Mouse (Mus musculus): ENCODE data around the gene Jade1. TPM values are rescaled to one million over a fixed set of nuclear protein-coding genes. Genes with fewer than 3 reads are reported as not detected.

Jade1 gene
- polyA plus RNA-seq, 1 experiment from 2014 or later, result 12.2 TPM

DNA sequence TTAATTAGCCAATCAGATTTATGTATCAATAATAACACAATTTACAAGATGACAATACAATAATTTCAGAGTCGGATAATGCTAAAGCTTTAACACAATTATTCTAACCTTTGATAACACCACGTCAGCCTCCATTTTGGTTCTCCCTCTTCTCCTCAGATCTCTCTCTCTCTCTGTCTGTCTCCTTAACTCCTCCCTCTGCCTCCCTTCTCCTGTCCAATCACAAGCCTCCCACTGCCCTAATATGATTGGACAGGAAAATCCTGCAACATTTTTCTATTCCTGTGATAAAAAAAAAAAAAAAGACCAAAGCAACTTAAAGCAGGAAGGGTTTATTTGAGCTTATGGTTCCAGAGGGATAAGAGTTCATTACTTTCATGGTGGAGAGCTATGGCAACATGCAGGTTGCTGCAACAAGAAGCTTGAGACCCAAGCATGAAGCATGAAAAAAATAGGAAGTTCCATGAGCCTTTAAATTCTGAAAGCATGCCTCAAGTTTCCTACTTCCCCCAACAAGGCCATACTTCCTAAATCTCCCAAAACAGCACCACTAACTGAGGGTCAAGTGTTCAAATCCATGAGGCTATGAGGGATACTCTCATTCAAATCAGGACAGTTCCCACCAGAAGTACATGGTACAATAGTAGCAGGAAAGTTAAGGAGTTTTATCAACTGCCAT is 27.1 kb upstream of the Jade1 start:
- no peak for DNase-seq (ENCODE audit: low spot score)
- no peaks in the 10 kb centered on the region for H3K27me3 ChIP-seq (ENCODE audit: insufficient read depth, poor library complexity, severe bottlenecking)
- no peak overlapping the region for H3K4me3 ChIP-seq
- H3K9me3 ChIP-seq, result no peaks in the 10 kb centered on the region
- WGBS, result 89% methylated on average over 2 of the region's 2 CpGs
- no peak overlapping the region for H3K27ac ChIP-seq
- H3K36me3 ChIP-seq, result no peaks in the 10 kb centered on the region
- peaks cover 12% of the 10 kb centered on the region; the same call in 1 of the 2 replicates for H3K4me1 ChIP-seq (replicated peaks)

DNA sequence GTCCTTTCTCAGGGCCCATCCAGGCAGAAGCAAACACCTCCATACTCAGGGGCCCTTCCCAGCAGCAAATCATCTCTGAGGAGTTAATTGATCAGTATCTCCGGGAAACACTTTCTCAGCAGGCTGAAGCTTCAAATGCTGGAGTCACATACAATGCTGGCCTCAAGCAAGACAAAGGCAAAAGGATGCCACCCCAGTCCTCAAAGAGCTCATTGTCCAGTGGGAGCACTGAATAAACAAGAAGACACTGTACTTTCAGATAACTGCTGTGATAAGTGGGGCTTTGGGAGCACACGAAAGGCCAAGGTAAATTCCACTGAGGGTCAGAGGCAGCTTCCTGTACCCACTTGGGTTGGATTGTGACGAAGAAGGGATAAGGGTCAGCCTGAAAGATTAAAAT is 25.4 kb upstream of the Jade1 start:
- 55% methylated on average over 3 of the region's 3 CpGs for WGBS

DNA sequence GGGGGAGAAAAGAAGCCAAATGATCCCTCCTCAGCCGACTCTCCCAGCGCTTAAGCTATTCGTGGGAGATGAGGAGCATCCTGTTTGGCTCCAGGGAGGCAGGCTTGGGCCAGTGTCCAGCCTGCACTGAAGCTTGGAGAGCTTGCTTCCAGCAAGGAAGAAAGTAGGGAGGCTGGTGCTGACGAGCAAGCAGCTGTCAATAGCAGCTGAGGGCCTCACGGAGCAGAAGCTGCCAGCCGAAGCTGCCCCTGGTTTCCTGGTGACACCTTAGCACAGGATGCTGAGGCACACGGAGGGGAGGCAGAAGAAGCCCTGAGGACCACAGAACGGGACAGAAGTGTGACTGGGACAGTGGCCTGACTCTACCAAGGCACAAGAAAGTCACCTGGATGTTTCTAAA is 24.0 kb upstream of the Jade1 start:
- Histone ChIP-seq H3K4me3 (no peak overlapping the region), H3K9me3 (no peaks in the 10 kb centered on the region), H3K27ac (no peak overlapping the region), H3K36me3 (no peaks in the 10 kb centered on the region), H3K27me3 (ENCODE audit: insufficient read depth, poor library complexity, severe bottlenecking) (no peaks in the 10 kb centered on the region), H3K4me1 (replicated peaks) (peaks cover 16% of the 10 kb centered on the region; the same call in 1 of the 2 replicates)
- no peak for DNase-seq (ENCODE audit: low spot score)
- WGBS, result 48% methylated on average over 8 of the region's 8 CpGs

More for the DNA sequence above, 25.4 kb upstream of the Jade1 start:
- H3K36me3 ChIP-seq, result no peaks in the 10 kb centered on the region
- H3K4me1 ChIP-seq (replicated peaks), result peaks cover 16% of the 10 kb centered on the region; the same call in 1 of the 2 replicates
- H3K4me3 ChIP-seq, result no peak overlapping the region
- no peak overlapping the region for H3K27ac ChIP-seq
- H3K27me3 ChIP-seq (ENCODE audit: insufficient read depth, poor library complexity, severe bottlenecking), result no peaks in the 10 kb centered on the region
- H3K9me3 ChIP-seq, result no peaks in the 10 kb centered on the region
- DNase-seq (ENCODE audit: low spot score), result no peak

DNA sequence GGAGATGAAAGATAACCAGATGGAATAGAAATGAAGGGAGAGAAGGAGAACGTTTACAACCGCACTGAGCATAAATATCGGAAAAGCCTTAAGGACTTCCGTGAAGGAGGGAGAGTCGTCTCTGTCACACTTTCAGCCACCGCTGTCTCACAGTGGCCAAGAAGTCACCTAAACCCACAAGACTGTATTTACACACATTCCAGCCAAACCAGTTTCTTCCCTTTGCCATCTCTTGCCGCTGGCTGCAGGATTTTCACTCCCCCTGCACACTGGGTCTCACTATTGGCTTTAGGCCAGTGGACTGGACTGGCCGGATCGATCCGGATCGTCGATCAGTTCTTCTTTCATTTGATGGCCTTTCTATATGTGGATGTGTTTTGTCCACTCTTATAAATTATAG is 23.4 kb upstream of the Jade1 start:
- Histone ChIP-seq H3K27ac (no peak overlapping the region), H3K4me1 (replicated peaks) (peaks cover 16% of the 10 kb centered on the region; the same call in 1 of the 2 replicates), H3K27me3 (ENCODE audit: insufficient read depth, poor library complexity, severe bottlenecking) (no peaks in the 10 kb centered on the region), H3K4me3 (no peak overlapping the region), H3K9me3 (no peaks in the 10 kb centered on the region), H3K36me3 (no peaks in the 10 kb centered on the region)
- WGBS, result 90% methylated on average over 12 of the region's 12 CpGs
- no peak for DNase-seq (ENCODE audit: low spot score)

DNA sequence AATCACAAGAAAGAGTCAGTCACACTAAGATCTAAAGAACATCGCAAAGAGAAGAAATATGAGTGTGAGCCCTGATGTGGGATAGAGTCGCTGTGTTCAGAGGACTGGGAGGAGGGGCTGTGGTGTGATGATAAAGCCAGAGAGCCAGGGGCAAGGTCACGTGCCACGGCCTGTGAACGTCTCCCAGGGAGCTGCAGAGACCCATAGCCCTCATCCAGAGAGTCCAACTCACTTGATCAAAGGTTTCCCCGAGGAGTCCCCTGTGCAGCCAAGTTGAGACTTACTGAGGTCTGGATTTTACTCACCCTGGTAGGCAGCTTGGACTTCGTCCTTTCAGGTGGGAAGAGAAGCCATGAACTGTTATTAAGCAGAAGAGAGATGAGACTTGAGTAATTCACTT is 21.9 kb upstream of the Jade1 start:
- Histone ChIP-seq H3K27me3 (ENCODE audit: insufficient read depth, poor library complexity, severe bottlenecking) (no peaks in the 10 kb centered on the region), H3K27ac (no peak overlapping the region), H3K4me1 (replicated peaks) (peaks cover 16% of the 10 kb centered on the region; the same call in 1 of the 2 replicates), H3K9me3 (no peaks in the 10 kb centered on the region), H3K4me3 (no peak overlapping the region), H3K36me3 (no peaks in the 10 kb centered on the region)
- DNase-seq (ENCODE audit: low spot score), result no peak
- WGBS, result 62% methylated on average over 7 of the region's 7 CpGs

DNA sequence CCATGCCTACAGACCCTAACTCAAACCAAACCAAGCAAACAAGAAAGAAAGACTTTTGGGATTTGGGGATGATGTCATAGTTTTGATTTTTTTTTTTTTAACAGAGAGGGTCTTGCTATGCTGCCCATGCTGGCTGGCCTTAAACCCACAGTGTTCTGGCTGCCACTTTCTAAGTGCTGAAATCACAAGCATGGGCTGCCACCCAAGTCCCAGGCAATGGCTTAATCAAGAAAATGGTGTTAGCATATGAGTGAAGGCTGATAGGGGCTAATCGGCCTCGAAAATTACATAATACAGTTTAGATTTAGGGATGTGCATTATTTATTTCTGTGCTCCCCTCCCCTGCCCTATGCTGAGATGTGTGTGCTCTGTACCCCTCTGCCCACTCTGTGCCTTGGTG is 17.6 kb upstream of the Jade1 start:
- no peaks in the 10 kb centered on the region for H3K36me3 ChIP-seq
- no peak overlapping the region for H3K27ac ChIP-seq
- no peak overlapping the region for H3K4me3 ChIP-seq
- no peaks in the 10 kb centered on the region for H3K27me3 ChIP-seq (ENCODE audit: insufficient read depth, poor library complexity, severe bottlenecking)
- DNase-seq (ENCODE audit: low spot score), result no peak
- H3K4me1 ChIP-seq (replicated peaks), result peaks cover 7% of the 10 kb centered on the region; the same call in 1 of the 2 replicates
- WGBS, result 97% methylated on average over 2 of the region's 2 CpGs
- H3K9me3 ChIP-seq, result no peaks in the 10 kb centered on the region

DNA sequence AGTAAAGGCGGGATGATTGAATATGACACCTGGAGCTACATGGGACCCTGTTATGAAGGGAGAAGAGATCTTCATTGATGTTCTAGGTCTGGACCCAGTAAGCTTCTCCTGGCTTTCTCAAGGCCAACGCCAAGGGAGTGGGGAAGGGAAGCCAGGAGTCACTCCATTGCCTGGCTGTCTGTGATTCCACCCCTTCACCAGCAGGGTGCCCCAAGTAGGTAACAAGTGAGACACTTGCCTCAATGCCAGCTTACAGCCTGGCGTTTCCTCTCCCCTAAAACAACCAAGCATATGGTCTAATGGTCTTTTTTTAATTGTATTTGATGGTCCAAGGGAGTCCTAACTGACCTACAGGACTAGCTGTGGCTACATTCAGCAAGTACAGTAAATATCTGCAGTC is 14.2 kb upstream of the Jade1 start:
- 79% methylated on average over 3 of the region's 3 CpGs for WGBS
- no peak overlapping the region for H3K4me3 ChIP-seq
- H3K27ac ChIP-seq, result no peak overlapping the region
- no peaks in the 10 kb centered on the region for H3K27me3 ChIP-seq (ENCODE audit: insufficient read depth, poor library complexity, severe bottlenecking)
- no peaks in the 10 kb centered on the region for H3K36me3 ChIP-seq
- H3K9me3 ChIP-seq, result no peaks in the 10 kb centered on the region
- DNase-seq (ENCODE audit: low spot score), result no peak
- H3K4me1 ChIP-seq (replicated peaks), result no peaks in the 10 kb centered on the region

DNA sequence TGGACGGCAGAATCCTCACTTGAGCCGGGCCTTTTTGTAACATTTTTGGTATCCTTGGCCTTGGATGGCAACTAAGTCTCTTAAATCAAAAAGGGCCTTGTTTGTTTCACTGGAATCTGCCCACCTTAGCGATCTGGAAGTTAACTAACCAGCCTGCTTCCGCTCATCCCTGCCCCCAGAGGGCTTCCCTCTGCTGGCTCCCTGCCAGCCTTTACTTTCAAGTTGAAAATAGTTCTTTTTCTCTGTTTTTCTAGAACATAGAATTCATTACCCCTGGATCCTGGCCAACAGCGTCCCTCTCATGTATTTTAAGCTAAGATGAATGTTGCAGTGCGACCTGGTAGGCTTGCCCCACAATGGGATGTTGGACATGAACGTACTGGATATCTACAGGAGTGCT is 11.1 kb upstream of the Jade1 start:
- no peak overlapping the region for H3K27ac ChIP-seq
- no peaks in the 10 kb centered on the region for H3K27me3 ChIP-seq (ENCODE audit: insufficient read depth, poor library complexity, severe bottlenecking)
- no peaks in the 10 kb centered on the region for H3K36me3 ChIP-seq
- DNase-seq (ENCODE audit: low spot score), result no peak
- no peaks in the 10 kb centered on the region for H3K4me1 ChIP-seq (replicated peaks)
- no peak overlapping the region for H3K4me3 ChIP-seq
- no peaks in the 10 kb centered on the region for H3K9me3 ChIP-seq
- WGBS, result 75% methylated on average over 7 of the region's 7 CpGs

DNA sequence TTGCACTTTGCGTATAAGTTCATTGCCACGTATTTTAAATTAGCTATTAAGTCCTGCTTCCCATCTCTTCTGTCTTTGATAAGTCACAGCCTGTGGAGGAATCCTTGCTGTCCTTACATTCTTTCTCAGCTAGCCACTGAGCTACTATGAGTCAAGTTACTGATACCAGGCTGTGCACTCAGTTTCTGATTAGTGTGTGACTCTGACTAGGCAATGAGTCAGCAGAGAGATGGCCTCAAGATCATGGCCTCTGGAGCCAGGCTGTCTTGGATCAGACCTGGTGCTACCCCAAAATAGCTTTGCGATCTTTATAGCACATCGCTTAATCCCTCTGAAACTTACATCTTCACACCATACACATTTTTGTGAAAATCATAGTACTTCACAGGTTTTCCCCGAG is 8.2 kb upstream of the Jade1 start:
- H3K4me3 ChIP-seq, result no peak overlapping the region
- H3K27me3 ChIP-seq (ENCODE audit: insufficient read depth, poor library complexity, severe bottlenecking), result no peaks in the 10 kb centered on the region
- no peaks in the 10 kb centered on the region for H3K36me3 ChIP-seq
- DNase-seq (ENCODE audit: low spot score), result no peak
- 92% methylated on average over 5 of the region's 5 CpGs for WGBS
- no peaks in the 10 kb centered on the region for H3K9me3 ChIP-seq
- no peaks in the 10 kb centered on the region for H3K4me1 ChIP-seq (replicated peaks)
- H3K27ac ChIP-seq, result no peak overlapping the region

DNA sequence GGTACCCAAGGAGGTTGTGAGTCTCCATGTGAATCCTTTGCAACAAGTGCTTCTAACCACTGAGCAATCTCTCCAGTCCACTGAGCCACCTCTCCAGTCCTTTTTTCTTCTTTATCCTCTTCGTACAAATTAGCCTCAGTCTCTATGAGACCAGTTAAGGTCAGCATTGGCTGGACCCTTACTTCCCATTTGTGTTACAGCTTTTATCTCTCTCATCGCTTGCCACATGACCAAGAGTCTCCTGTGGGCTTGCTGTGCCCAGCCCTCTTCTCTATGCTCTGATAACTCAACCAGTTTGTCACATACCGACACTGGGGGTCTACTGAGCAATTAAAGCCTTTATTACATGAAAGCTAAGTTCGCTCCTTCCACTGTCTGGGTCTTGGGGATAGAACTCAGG is 7.3 kb upstream of the Jade1 start:
- no peak overlapping the region for H3K27ac ChIP-seq
- DNase-seq (ENCODE audit: low spot score), result no peak
- H3K4me3 ChIP-seq, result no peak overlapping the region
- no peaks in the 10 kb centered on the region for H3K4me1 ChIP-seq (replicated peaks)
- WGBS, result 80% methylated on average over 4 of the region's 4 CpGs
- H3K27me3 ChIP-seq (ENCODE audit: insufficient read depth, poor library complexity, severe bottlenecking), result no peaks in the 10 kb centered on the region
- no peaks in the 10 kb centered on the region for H3K36me3 ChIP-seq
- H3K9me3 ChIP-seq, result no peaks in the 10 kb centered on the region

DNA sequence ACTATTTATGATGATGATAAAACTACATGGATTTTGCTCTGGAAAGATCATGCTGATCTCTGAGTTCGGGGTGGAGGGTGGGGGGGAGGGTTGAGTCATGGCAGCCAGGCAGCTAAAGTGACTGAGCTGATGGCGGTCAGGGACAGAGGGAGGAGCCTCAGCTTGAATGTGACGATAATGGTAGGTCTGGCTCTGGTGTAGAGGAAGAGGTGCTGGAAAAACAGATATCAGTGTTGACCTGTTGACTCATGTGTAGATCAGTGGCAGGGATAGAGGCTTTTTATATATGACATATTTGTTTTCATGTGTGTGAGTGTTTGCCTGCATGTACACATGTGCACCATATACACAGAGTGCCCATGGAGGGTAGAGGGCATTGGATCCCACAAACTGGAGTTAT is 3.9 kb upstream of the Jade1 start:
- Histone ChIP-seq H3K36me3 (no peaks in the 10 kb centered on the region), H3K27ac (no peak overlapping the region), H3K27me3 (ENCODE audit: insufficient read depth, poor library complexity, severe bottlenecking) (no peaks in the 10 kb centered on the region), H3K9me3 (peaks cover 8% of the 10 kb centered on the region; the same call in 1 of the 2 replicates), H3K4me1 (replicated peaks) (no peaks in the 10 kb centered on the region), H3K4me3 (no peak overlapping the region)
- 53% methylated on average over 3 of the region's 3 CpGs for WGBS
- DNase-seq (ENCODE audit: low spot score), result no peak

DNA sequence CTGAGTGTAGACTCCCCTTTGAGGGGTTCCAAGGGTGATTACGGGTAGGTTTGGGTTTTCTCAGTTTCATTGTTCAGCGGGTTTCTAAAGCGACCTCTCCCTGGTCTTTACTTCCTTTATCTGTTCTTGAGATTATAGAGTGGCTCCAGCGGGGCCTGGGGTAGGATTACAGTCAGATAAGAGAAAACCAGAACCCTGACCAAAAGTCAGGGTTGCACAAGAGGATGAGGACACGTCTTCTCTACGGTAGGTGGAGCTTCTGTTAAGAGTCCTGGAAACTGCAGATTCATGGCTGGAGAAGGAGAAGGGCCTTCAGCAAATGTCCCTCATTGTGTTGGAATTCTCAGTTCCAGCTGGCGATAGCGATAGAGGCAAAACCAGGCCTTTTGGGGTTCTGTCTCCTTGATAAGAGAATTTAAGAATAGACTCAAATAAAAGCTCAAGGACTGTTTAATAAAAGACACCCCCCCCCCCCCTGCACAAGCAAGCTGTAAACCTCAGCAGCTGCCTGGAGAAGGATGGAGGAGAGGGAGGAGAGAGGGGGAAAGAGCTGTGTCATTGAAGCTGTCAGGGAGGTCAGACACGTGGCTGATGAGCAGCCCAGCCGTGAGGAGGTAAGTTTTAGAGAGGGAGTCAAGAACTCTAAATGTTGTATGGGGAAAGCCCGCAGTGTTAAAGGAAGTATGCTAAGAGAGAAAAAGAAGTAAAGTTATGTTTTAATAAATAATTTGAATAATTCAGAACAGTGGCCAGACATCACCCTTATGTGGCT is 2.6 kb upstream of the Jade1 start:
- peaks cover 8% of the 10 kb centered on the region; the same call in 1 of the 2 replicates for H3K9me3 ChIP-seq
- H3K4me1 ChIP-seq (replicated peaks), result no peaks in the 10 kb centered on the region
- H3K27ac ChIP-seq, result no peak overlapping the region
- no peaks in the 10 kb centered on the region for H3K27me3 ChIP-seq (ENCODE audit: insufficient read depth, poor library complexity, severe bottlenecking)
- no peaks in the 10 kb centered on the region for H3K36me3 ChIP-seq
- WGBS, result 77% methylated on average over 11 of the region's 11 CpGs
- DNase-seq (ENCODE audit: low spot score), result no peak
- H3K4me3 ChIP-seq, result no peak overlapping the region

DNA sequence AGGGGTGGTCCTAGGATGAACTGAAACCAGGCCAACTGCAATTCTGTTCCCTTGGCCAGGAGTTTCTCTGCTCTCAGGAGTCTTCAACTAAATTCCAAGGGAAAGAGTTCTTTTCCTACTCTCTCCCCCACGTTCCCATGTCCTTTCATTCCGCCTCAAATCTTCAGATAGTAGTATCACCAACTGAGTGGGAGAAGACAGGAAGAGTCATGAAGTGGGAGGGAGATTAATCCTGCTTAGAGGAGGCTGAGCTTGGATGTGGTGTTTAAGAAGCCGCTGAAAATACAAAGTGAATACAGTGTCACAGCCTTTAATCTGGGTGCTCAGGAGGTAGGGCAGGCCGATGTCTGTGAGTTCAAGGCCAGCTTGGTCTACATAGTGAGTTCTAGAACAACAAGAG is 1.9 kb upstream of the Jade1 start:
- H3K27ac ChIP-seq, result no peak overlapping the region
- no peaks in the 10 kb centered on the region for H3K27me3 ChIP-seq (ENCODE audit: insufficient read depth, poor library complexity, severe bottlenecking)
- peaks cover 8% of the 10 kb centered on the region; the same call in 1 of the 2 replicates for H3K9me3 ChIP-seq
- DNase-seq (ENCODE audit: low spot score), result no peak
- WGBS, result 89% methylated on average over 4 of the region's 4 CpGs
- H3K4me1 ChIP-seq (replicated peaks), result no peaks in the 10 kb centered on the region
- no peaks in the 10 kb centered on the region for H3K36me3 ChIP-seq
- H3K4me3 ChIP-seq, result no peak overlapping the region
